Mouse (Mus musculus) spleen, postnatal 36 days (tissue): ENCODE measurements around the gene Parva.

ENCODE experiments used
- DNase-seq, 2 experiments: peaks; one replicate each; pipeline ENCODE4 v3.0.0; 2022; ENCODE audit warnings: low spot score in 2 of 2, mixed read lengths in 1 of 2

Parva gene

DNA sequence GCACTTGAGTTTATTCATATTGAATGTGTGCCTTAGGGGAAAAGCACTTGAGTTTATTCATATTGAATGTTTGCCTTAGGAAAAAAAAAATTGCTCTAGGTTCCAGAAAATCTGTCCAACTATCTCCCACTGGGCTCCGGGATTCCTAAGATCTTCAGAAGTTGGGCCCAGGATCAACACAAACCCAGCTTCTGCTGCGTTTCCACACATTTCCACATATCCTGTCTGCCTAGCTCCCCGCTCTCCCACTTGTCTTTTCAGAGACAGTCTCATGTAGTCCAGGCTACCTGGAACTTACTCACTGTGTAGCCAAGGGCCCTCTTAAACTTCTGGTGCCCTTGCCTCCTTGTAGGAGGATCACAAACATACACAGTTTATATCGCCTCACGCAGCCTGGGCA is 175.7 kb downstream of the Parva start:
- DNase-seq: no peak

DNA sequence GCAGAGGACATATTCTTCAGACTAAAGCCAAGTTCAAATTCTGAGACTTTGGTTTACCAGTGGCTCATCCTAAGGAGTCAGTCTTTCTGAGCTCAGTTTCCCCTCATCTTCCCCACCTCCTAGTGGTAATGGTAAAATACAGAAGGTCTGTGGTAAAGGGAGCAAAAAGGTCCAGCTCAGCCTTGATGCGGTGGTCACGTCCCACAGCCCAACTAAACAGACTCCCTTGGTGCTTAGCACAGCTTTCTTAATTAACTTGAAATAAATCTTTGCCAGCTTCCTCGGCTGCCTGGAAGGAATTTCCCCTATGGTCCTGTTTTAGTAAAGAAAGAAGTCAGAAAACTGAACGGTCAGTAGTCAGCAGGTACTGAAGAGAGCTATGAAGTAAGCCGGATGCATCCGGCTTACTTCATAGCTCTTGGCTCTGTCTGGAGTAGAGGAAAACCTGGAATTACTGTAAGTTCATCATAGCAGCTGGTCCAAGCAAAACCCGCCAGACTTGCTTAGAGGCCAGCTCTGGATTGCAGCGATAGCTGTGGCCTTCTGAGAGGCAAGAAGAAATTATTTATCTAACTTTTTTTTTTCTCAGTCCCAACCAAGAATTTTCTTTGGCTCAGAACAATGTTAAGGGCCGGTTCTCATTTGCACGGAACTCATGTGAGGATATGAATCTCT is 176.3 kb downstream of the Parva start:
- DNase-seq: no peak

DNA sequence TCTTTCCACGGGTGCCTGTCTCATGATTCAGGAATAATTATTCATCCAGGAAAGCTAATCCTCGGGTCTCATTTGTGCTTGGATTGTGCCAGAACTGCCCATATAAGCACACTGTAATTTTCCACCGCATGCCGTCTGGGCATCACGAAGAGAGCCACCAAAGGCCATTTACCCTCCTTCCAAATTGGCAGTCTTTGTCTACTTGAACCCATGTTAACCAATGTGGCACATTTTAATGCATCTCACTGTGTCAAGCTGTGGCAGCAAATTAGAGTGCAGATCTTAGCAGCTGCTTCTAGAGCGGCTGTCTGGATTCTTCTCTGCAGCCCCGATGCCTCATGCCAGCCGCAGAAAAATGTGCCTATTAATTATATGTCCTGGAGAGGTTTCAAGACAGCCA is 176.9 kb downstream of the Parva start:
- DNase-seq: no peak

DNA sequence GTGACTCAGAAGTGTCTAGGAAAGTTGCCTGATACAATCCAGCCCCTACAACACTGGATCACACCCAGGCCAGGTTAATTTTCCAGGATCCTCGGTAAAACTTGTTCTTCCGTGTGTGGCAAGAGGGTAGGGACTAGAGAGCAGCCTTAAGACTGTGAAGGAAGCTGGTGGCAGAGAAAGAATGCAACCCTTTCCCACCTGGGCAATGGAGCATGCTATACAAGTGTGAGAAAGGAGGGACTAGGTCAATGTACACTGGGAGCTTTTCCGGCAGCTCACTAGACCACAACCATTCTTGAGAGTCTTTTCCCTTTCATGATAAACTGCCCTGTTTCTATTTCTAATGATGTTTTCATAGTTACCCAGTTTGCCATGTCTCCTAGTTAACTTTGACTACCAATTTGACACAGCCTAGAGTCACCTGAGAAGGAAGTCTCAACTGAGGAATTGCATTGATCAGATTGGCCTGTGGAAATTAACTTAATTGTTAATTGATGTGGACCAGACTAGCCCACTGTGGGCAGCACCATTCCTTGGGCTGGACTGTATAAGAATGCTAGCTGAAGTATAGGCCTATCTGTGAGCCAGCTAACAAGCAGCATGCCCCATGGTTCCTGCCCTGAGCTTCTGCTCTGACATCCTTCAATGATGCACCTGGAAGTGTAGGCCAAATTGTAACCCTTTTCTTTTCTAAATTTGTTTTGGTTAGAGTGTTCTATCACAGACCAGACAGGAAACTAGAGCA is 186.9 kb downstream of the Parva start:
- DNase-seq: no peak

DNA sequence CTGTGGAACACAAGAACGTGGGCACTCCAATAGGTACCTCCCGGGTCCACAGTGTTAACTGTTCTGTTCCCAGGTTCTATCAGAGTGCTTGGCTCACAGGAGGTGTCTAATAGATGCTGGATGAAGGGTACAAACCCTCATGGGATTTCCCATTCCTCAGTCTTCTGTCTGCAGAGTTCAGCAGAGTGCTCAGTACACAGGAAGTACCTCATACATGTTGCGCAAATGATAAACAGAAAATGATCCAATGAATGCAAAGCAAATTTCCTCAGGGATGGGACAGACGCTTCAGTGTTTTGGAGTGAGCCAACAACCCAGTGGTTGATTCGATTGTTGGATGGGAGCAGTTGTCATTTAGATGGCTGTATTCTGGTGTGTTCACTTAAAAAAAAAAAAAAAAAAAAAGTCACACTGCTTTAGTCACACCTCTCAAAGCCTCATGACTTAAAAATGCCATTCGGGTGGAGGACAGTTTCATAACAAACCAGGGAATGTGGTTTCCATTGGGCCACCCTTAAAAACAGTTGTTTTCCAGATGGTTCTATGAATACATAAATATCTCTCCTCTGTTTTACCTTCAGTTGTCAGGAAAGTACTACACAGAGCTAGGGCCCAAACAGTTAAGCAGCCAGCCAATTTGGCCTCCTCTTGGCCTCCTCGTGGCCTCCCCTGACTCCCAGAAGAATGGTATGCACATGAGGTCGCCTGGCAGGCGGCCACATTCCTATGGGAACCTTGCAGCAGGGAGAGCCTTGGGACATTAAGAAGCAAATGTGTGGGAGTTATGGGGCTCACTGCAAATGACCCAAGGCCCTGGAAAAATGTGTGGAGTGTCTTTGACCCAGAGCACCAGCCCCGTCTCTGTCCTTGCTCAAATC is 187.7 kb downstream of the Parva start:
- DNase-seq: peak; percentile 7 to 11

DNA sequence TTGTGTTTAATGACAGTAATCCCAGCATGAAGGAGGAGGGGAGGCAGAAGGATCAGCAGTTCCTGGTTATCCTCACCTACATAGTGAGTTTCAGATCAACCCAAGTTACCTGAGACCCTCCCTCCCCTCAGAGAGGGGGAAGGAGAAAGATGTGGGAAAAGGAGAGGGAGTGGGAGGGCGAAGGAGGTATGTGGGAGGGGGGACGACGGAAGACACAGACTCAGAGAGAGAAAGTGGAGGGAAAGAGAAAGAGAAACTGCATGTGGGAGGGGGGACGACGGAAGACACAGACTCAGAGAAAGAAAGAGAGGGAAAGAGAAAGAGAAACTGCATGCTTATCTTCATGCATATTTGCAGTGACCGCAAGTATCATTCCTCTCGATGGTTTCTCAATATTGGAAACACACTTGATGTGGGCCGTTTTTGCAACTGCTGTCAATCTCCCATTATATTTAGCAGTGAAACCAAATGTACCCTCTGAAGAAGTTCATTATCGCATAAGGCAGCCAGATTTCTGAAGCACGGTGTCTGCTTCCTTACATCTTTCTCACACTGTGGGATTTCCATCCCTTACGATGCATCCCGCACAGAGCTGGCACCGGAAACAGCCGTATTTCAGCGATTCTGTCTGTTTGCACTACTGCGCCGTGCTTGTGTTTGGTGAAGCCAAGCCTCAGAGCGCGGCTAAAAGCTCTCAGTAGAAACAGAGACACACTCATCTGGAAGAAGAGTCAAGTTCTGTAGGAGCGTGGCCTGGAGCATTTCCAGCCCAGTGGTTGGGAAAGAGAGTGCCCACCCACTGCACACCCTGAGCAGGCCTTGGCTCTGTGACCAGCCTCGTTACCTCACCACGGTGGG is 193.2 kb downstream of the Parva start:
- DNase-seq: no peak

DNA sequence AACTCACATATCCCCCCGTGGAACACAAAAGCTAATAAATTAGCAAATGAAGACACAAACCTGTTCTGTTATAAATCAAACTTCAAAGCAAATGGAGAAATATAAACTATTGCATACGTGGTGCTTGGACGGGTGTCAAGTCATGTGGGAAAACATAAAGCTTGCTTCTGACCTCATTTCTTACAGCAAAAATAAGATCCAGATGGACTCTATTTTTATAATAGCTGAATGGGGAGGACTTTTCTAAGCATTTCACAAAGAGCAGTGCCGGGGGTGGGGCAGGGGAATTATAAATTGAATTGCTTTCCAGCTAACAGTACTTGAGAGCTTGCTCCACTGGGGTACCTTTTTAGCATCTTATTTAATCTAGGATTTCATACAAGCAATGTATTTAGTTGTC is 200.2 kb downstream of the Parva start:
- no peak for DNase-seq

DNA sequence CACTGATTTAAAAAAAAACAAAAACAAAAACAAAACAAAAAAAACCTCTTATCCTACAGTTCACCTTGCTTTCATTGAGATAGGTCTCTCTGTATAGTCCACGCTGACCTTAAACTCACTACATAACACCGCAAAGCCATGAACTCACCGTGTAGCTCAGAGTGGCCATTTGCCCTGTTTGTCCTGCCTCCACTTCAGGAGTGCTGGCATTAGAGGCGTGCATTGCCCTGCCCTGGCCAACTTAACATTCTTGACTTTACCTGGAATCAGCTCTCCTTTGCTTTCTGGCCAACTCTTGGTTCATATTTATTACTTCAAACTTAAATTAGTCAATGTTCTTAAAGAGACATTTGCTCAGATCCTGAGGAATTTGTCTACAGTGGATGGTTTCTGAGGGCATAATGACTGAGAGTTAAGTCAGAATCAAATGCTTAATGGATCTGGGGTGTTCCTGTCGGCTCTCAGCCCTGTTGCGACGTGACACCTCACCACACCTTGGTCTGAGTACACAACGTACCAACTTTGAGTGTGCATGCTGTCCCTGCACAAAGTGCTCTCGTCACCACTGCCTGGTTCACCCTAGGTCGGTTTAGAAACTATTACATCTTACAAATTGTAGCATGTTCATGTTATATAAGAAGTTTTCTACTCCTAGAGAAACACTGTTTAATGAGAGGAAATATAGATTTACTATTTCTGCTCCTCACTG is 207.4 kb downstream of the Parva start:
- DNase-seq: no peak

DNA sequence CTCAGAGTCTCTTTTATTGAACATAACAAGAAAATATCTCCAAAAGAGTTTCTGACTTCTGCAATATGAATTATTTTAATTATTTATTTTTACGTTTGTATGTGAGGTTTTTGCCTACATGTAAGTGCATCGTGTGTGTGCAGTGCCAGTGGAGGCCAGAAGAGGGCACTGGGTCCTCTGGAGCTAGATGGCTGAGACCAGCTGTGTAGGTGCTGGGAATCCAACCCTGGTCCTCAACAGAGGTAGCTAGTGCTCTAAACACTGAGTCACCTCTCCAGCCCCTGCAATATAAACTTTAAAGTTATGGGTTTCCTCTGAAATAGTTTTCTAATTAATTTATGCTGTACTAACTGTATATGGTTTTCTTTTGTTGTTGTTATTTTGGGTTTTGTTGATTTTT is 208.6 kb downstream of the Parva start:
- no peak for DNase-seq
